Mouse (Mus musculus) adipocyte (in vitro differentiated cells): ENCODE measurements at regions not wholly inside any gene's neighbourhood (a gene's known extent, or its start where the extent isn't known, plus 50 kb on each side); places are given as distances from the start of the nearest gene placed in this dataset.

Experiments used
- DNase-seq: peaks from one replicate; pipeline ENCODE4 v3.0.0-alpha.2; 2016; ENCODE audit warnings: low spot score

- no peak for DNase-seq
Observed at GRCm38 (mm10) chr12:109539046-109539445, 61.1 kb downstream of the Rtl1 start.

- DNase-seq = no peak
Observed at GRCm38 (mm10) chr12:109538641-109539040, 61.5 kb downstream of the Rtl1 start.

- DNase-seq = peak; percentile 65
Observed at GRCm38 (mm10) chr12:109536536-109536935, 63.6 kb downstream of the Rtl1 start.

GRCm38 (mm10) chr12:109532392-109532791 is 67.7 kb downstream of the Rtl1 start:
- DNase-seq = no peak

- DNase-seq = peak; percentile 87
Observed at GRCm38 (mm10) chr12:109531347-109532023, 68.6 kb downstream of the Rtl1 start.

GRCm38 (mm10) chr12:109530215-109531050 is 69.7 kb downstream of the Rtl1 start:
- DNase-seq = no peak

GRCm38 (mm10) chr12:109529501-109529900 is 70.6 kb downstream of the Rtl1 start:
- no peak for DNase-seq

GRCm38 (mm10) chr12:109528966-109529365 is 71.2 kb downstream of the Rtl1 start:
- no peak for DNase-seq

GRCm38 (mm10) chr12:109528263-109528545 is 71.9 kb downstream of the Rtl1 start:
- no peak for DNase-seq

- no peak for DNase-seq
Observed at GRCm38 (mm10) chr12:109527414-109528262, 72.5 kb downstream of the Rtl1 start.

GRCm38 (mm10) chr12:109525613-109526012 is 73.0 kb downstream of the Dlk1 start:
- no peak for DNase-seq

- no peak for DNase-seq
Observed at GRCm38 (mm10) chr12:109521199-109521780, 68.7 kb downstream of the Dlk1 start.

GRCm38 (mm10) chr12:109520414-109520813 is 67.8 kb downstream of the Dlk1 start:
- no peak for DNase-seq

GRCm38 (mm10) chr12:109519838-109520237 is 67.2 kb downstream of the Dlk1 start:
- no peak for DNase-seq

GRCm38 (mm10) chr12:109518413-109519021 is 65.9 kb downstream of the Dlk1 start:
- no peak for DNase-seq

- no peak for DNase-seq
Observed at GRCm38 (mm10) chr12:109517764-109518163, 65.1 kb downstream of the Dlk1 start.

GRCm38 (mm10) chr12:109516961-109517360 is 64.3 kb downstream of the Dlk1 start:
- DNase-seq = no peak

GRCm38 (mm10) chr12:109514292-109514818 is 61.7 kb downstream of the Dlk1 start:
- no peak for DNase-seq
